Mouse (Mus musculus): ENCODE measurements around the gene Adipor1. TPM values are rescaled to one million over a fixed set of nuclear protein-coding genes. Genes with fewer than 3 reads are reported as not detected.

Adipor1 gene
- polyA plus RNA-seq, 1 experiment from 2014 or later: 78.1 TPM

DNA sequence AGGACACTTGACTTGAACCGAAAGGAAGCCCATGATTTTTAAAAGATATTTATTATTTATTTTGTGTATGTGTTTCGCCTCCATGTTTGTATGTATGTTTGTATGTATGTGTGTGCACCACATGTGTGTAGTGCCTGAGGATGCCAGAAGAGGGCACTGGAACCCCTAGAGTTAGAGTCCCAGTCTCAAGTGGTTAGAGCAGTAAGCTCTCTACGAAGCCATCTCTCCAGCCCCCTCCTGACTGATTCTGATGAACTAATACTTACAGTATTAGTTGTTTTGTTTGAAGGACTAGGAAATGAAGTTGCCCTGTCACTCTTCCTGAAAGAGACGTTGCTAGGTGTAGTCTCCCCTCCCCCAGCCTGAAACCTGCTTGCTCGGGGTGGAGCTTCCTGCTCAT lies 15.4 kb upstream of the Adipor1 start:
- Histone ChIP-seq H3K4me1 (no peaks in the 10 kb centered on the region), H3K27ac (no peak overlapping the region), H3K27me3 (no peaks in the 10 kb centered on the region), H3K36me3 (no peaks in the 10 kb centered on the region), H3K4me3 (no peak overlapping the region), H3K4me2 (replicated peaks) (no peak overlapping the region), H3K9ac (no peak overlapping the region), H3K9me3 (no peaks in the 10 kb centered on the region)
- ATAC-seq (ENCODE audit: insufficient number of reproducible peaks, insufficient read depth, low FRiP score, low TSS enrichment): no peak
- WGBS: 52% methylated on average over 5 of the region's 5 CpGs

DNA sequence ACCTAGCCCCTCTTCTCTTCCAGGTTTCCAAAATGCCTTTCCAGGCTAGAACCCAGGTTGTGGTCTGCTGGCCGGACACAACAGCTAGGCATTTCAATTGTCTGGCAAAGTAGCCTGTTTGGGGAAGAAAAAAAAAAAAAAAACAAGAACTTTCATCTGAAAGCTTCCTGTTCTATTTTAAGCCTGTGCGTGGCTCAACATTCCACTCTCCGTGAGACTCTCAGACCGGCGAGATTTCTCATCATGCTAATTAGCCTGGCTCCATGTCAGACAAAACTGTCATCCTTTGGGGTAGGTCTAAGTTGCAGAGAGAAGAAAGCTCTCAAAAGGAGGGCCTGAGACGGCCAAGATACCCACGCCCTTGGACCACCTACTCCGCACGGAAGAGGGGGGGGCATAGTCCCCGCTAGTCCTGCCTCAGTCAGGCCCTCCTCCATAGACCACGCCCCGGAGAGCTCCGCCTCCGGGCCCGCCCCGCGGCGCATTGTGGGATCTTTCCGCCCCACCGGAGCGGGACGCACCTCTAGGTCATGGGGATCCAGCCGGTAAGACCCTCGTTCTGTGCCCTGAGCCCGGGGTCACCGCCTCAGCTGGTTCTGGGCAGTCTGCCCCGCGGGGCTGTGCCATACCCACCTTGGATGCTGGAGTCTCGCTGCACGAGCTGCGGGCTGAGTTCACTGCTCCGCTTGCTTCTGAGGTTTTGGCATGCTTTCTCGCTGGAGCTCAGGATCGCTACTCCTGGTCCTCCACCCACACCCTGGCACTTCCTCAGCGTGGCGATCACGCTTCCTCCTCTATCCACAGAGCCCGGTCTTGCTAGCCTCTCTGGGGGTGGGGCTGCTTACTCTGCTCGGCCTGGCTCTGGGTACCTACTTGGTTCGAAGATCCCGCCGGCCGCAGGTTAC lies 9.4 kb upstream of the Adipor1 start, which contains the start of gene Cyb5r1:
Gene Cyb5r1, plus strand, starts transcription at position 51 of the 905 bp plus-strand sequence.
- peaks cover 22% of the 10 kb centered on the region for H3K36me3 ChIP-seq
- H3K4me2 ChIP-seq (replicated peaks): peak within 1 kb of the TSS; percentile 67
- peak within 1 kb of the TSS; percentile 74 for H3K4me3 ChIP-seq
- H3K9ac ChIP-seq: peak within 1 kb of the TSS; percentile 82
- peak; percentile 89 for ATAC-seq (ENCODE audit: insufficient number of reproducible peaks, insufficient read depth, low FRiP score, low TSS enrichment)
- H3K27me3 ChIP-seq: no peaks in the 10 kb centered on the region
- no peaks in the 10 kb centered on the region for H3K9me3 ChIP-seq
- peak within 1 kb of the TSS; percentile 72 for H3K27ac ChIP-seq
- WGBS: 1% methylated on average over 43 of the region's 43 CpGs
- peaks cover 12% of the 10 kb centered on the region for H3K4me1 ChIP-seq

DNA sequence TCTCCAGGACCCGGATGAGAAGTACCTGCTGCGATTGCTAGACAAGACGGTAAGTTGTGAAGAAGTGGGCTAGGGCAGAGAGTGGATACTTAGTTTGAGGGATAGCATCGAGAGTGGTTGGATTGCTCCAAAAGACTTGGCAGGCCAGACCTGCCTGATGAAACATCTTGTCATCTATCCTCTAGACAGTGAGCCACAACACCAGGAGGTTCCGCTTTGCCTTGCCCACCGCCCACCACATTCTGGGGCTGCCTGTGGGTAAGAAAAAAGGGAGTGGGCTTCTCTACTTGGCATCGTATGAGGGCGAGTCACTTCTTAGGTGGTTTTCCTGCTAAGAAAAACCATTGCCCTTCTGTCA lies 8.8 kb upstream of the Adipor1 start:
- H3K4me2 ChIP-seq (replicated peaks): peak overlapping the region; percentile 67
- peaks cover 29% of the 10 kb centered on the region for H3K36me3 ChIP-seq
- H3K4me1 ChIP-seq: peaks cover 12% of the 10 kb centered on the region
- H3K27ac ChIP-seq: peak overlapping the region; percentile 72
- no peaks in the 10 kb centered on the region for H3K9me3 ChIP-seq
- WGBS: 38% methylated on average over 8 of the region's 8 CpGs
- H3K4me3 ChIP-seq: peak overlapping the region; percentile 74
- ATAC-seq (ENCODE audit: insufficient number of reproducible peaks, insufficient read depth, low FRiP score, low TSS enrichment): 0 out of 2 replicates have a peak, but pooled peaks have one; percentile 8
- H3K9ac ChIP-seq: peak overlapping the region; percentile 82
- H3K27me3 ChIP-seq: no peaks in the 10 kb centered on the region

GRCm38 (mm10) chr1:134408080-134408479 lies 7.1 kb upstream of the Adipor1 start:
- no peaks in the 10 kb centered on the region for H3K9me3 ChIP-seq
- whole genome bisulfite sequencing: 54% methylated on average over 8 of the region's 8 CpGs
- no peaks in the 10 kb centered on the region for H3K27me3 ChIP-seq
- H3K4me2 ChIP-seq (replicated peaks): no peak overlapping the region
- H3K4me1 ChIP-seq: peaks cover 12% of the 10 kb centered on the region
- H3K4me3 ChIP-seq: no peak overlapping the region
- no peak overlapping the region for H3K9ac ChIP-seq
- no peak for ATAC-seq (ENCODE audit: insufficient number of reproducible peaks, insufficient read depth, low FRiP score, low TSS enrichment)
- H3K36me3 ChIP-seq: peaks cover 29% of the 10 kb centered on the region
- no peak overlapping the region; the same call in 1 of the 2 replicates for H3K27ac ChIP-seq

DNA sequence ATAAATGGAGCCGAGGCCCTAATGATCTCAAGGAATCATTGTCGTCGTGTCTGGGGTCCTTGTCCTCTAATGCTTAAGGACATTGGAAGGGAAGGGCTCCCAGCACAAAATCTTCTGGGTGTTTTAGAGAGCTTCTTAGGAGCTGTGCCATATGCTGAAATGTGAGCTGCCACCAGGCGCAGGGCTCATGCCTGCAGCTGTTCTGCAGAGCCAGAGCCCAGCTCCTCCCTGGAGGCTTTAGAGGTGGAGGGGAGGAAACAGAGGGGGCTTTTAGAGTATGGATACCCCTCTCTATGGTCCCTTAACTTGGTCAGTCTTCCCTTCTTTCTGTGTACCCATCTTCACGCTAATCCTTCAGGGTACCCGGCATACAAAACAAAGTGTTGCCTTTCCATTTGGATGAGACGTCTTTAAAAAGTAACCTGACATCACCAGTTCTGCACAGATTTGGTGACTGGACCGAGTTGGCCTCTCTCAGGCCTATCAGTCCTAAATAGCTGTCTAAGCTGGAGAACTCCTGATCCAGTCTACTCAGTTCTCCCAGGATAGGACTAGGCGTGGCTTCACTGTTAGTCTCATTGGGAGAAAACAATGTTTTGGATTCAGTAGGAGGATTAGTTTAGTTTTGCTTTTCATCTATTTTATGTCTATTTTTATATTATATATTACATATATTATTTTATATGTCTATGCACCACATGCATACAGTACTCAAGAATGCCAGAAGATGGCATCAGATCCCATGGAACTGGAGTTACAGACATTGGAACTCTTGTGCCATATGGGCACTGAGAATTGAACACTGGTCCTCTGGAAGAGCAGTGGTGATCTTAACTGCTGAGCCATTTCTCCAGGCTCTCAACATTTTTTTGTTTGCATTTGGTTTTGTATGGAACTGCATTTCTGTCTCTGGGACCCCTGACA lies 3.2 kb upstream of the Adipor1 start:
- no peak overlapping the region for H3K4me3 ChIP-seq
- peaks cover 29% of the 10 kb centered on the region for H3K36me3 ChIP-seq
- 0 out of 2 replicates have a peak overlapping the region, but pooled peaks have one; percentile 14 for H3K27ac ChIP-seq
- peaks cover 19% of the 10 kb centered on the region for H3K4me1 ChIP-seq
- H3K27me3 ChIP-seq: no peaks in the 10 kb centered on the region
- no peaks in the 10 kb centered on the region for H3K9me3 ChIP-seq
- ATAC-seq (ENCODE audit: insufficient number of reproducible peaks, insufficient read depth, low FRiP score, low TSS enrichment): no peak
- H3K4me2 ChIP-seq (replicated peaks): no peak overlapping the region
- WGBS: 84% methylated on average over 9 of the region's 9 CpGs
- H3K9ac ChIP-seq: no peak overlapping the region

GRCm38 (mm10) chr1:134414038-134414437 lies 1.1 kb upstream of the Adipor1 start:
- Histone ChIP-seq H3K27me3 (no peaks in the 10 kb centered on the region), H3K36me3 (peaks cover 24% of the 10 kb centered on the region), H3K27ac (peak overlapping the region; percentile 95; the same call in 1 of the 2 replicates), H3K9me3 (no peaks in the 10 kb centered on the region), H3K4me3 (no peak overlapping the region), H3K4me1 (peaks cover 24% of the 10 kb centered on the region), H3K9ac (no peak overlapping the region), H3K4me2 (replicated peaks) (peak overlapping the region; percentile 59; the same call in 1 of the 2 replicates)
- no peak for ATAC-seq (ENCODE audit: insufficient number of reproducible peaks, insufficient read depth, low FRiP score, low TSS enrichment)
- 42% methylated on average over 2 of the region's 2 CpGs for WGBS

DNA sequence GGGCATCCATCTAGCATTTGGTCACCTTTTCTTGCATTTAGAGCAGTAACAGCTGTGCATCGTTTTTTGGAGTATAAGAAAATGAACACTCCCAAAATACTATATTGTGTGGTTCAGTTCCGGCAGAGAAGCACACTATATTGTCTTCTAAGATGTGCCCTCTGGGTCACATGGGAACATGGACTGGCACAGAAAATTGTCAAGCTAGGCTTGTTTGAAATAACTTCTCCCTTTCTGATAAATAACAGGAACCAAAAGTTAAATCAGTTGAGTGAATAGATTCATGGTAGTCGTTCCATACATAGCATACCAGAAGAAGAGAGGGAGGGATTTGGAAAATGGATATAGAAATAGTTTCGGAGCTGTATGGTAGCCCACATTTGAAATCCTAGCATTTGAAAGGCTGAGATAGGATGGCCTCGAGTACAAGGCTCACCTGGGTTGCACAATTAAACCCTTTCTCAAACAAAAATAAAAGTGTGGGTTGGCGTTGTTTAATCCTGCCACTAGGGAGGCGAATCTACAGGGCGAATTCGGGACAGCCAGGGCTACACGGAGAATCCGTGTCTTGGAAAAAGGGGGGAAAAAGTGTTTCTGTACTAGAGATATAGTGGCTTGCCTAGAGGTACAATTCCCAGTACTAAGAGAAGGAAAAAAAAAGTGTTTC lies 544 bp upstream of the Adipor1 start:
- H3K9me3 ChIP-seq: no peaks in the 10 kb centered on the region
- WGBS: 10% methylated on average over 11 of the region's 11 CpGs
- peak; percentile 5; the same call in 1 of the 2 replicates for ATAC-seq (ENCODE audit: insufficient number of reproducible peaks, insufficient read depth, low FRiP score, low TSS enrichment)

GRCm38 (mm10) chr1:134418414-134418975 lies 3.3 kb downstream of the Adipor1 start:
- peaks cover 8% of the 10 kb centered on the region for H3K36me3 ChIP-seq
- no peak for ATAC-seq (ENCODE audit: insufficient number of reproducible peaks, insufficient read depth, low FRiP score, low TSS enrichment)
- no peak overlapping the region for H3K27ac ChIP-seq
- peaks cover 39% of the 10 kb centered on the region for H3K4me1 ChIP-seq
- WGBS: 79% methylated on average over 2 of the region's 2 CpGs
- H3K4me3 ChIP-seq: no peak overlapping the region
- H3K27me3 ChIP-seq: no peaks in the 10 kb centered on the region
- no peaks in the 10 kb centered on the region for H3K9me3 ChIP-seq
- no peak overlapping the region for H3K4me2 ChIP-seq (replicated peaks)
- H3K9ac ChIP-seq: no peak overlapping the region

More for the DNA sequence above, 544 bp upstream of the Adipor1 start:
- peaks cover 30% of the 10 kb centered on the region for H3K4me1 ChIP-seq
- H3K27ac ChIP-seq: peak overlapping the region; percentile 95
- H3K4me3 ChIP-seq: peak overlapping the region; percentile 94
- peaks cover 18% of the 10 kb centered on the region for H3K36me3 ChIP-seq
- H3K9ac ChIP-seq: peak overlapping the region; percentile 94; the same call in 1 of the 2 replicates
- H3K4me2 ChIP-seq (replicated peaks): peak overlapping the region; percentile 59
- H3K27me3 ChIP-seq: no peaks in the 10 kb centered on the region

DNA sequence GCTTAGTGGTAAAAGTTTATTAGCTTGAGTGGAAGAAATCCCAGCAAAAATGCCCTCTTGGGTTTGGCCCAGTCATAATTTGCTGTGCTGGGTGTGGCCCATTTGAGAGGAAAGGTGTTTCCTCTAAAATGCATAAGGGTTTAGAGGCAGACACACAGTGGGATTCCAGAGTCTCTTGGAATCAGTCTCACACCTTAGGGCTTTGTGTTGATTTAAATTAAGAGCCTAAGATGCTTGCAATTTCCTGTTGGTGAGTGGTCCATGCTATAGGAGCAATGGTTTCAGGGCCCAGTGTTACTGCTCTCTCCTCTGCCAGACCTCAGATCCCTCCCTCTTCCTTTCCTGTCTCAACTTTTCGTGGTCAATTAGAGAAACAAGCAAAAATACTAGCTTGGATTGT lies 4.0 kb downstream of the Adipor1 start:
- Histone ChIP-seq H3K27ac (no peak overlapping the region), H3K9me3 (no peaks in the 10 kb centered on the region), H3K4me3 (no peak overlapping the region), H3K9ac (no peak overlapping the region), H3K36me3 (peaks cover 14% of the 10 kb centered on the region), H3K4me2 (replicated peaks) (no peak overlapping the region), H3K4me1 (peaks cover 37% of the 10 kb centered on the region), H3K27me3 (no peaks in the 10 kb centered on the region)
- ATAC-seq (ENCODE audit: insufficient number of reproducible peaks, insufficient read depth, low FRiP score, low TSS enrichment): no peak
- 71% methylated on average over 1 of the region's 1 CpGs for WGBS

- no peak for ATAC-seq (ENCODE audit: insufficient number of reproducible peaks, insufficient read depth, low FRiP score, low TSS enrichment)
- Histone ChIP-seq H3K36me3 (peaks cover 21% of the 10 kb centered on the region), H3K4me1 (peaks cover 32% of the 10 kb centered on the region), H3K4me3 (no peak overlapping the region), H3K9ac (no peak overlapping the region), H3K27ac (no peak overlapping the region), H3K4me2 (replicated peaks) (no peak overlapping the region), H3K27me3 (no peaks in the 10 kb centered on the region), H3K9me3 (no peaks in the 10 kb centered on the region)
- 62% methylated on average over 5 of the region's 5 CpGs for WGBS
Observed at GRCm38 (mm10) chr1:134419751-134420458, 4.7 kb downstream of the Adipor1 start.

All from embryonic facial prominence, embryonic 12.5 days (tissue).